Mouse (Mus musculus) hematopoietic multipotent progenitor cell, adult 10-12 weeks (in vitro differentiated cells): ENCODE measurements around the gene Bik. TPM values are rescaled to one million over a fixed set of nuclear protein-coding genes. Genes with fewer than 3 reads are reported as not detected.

ENCODE experiments used
- polyA plus RNA-seq: library from polyadenylated mRNA; stranded (reverse); fragments of >175 nt; gene quantifications from 2 replicates; pipeline ENCODE4 v1.2.3, GENCODE M21; 2012; ENCODE audit warnings: low replicate concordance

The Bik gene
- 2.2 and 2.4 TPM in 2 replicates for polyA plus RNA-seq

GRCm38 (mm10) chr15:83526424-83527091 is at the start of gene Bik:
Gene Bik, plus strand, starts transcription at chr15:83526862.

GRCm38 (mm10) chr15:83510805-83511405 is 15.8 kb upstream of the Bik start, which contains the start of gene Ttll1:
Gene Ttll1, minus strand, starts transcription at chr15:83510893.

GRCm38 (mm10) chr15:83563327-83563856 is 36.7 kb downstream of the Bik start, which contains the start of the genes Tspo and Mcat:
Gene Tspo, plus strand, starts transcription at chr15:83563592.
Gene Mcat, minus strand, starts transcription at chr15:83563787.

Other genes starting within 250 kb of the Bik start
- 4.6 and 10.4 TPM in 2 replicates for gene Arfgap3, start 176.6 kb upstream of the Bik start, polyA plus RNA-seq
- 31.0 and 73.6 TPM in 2 replicates for gene Pacsin2, start 62.3 kb upstream of the Bik start, polyA plus RNA-seq
- gene Ttll1, start 16.0 kb upstream of the Bik start, polyA plus RNA-seq: 2.0 and 2.3 TPM in 2 replicates
- gene Tspo, start 36.7 kb downstream of the Bik start, polyA plus RNA-seq: 159 and 166 TPM in 2 replicates
- 16.1 and 43.0 TPM in 2 replicates for gene Mcat, start 36.9 kb downstream of the Bik start, polyA plus RNA-seq
- 20.1 and 56.8 TPM in 2 replicates for gene Ttll12, start 68.3 kb downstream of the Bik start, polyA plus RNA-seq
- gene Scube1, start 198.2 kb downstream of the Bik start, polyA plus RNA-seq: 0.07 TPM in 1 of 2 replicates, not detected in the other